Mouse (Mus musculus) spleen, adult 2 months (tissue): ENCODE measurements around the gene Rnf208. TPM values are rescaled to one million over a fixed set of nuclear protein-coding genes. Genes with fewer than 3 reads are reported as not detected.

Experiments used
- DNase-seq, 2 experiments: peaks; one replicate each; pipeline versions ENCODE4 v3.0.0 to v3.0.0-alpha.2; 2012 to 2021; ENCODE audit warnings: low spot score in 2 of 2, low read depth in 1 of 2
- H3K27ac ChIP-seq: fragments of 200-500 bp; 2 replicates; pipeline ENCODE4 v1.5.1; 2012; ENCODE audit warnings: low read length, inconsistent platforms; ENCODE audit not compliant: insufficient read depth
- H3K27me3 ChIP-seq: fragments of 200-500 bp; 2 replicates; pipeline ENCODE4 v1.6.1; 2012; ENCODE audit warnings: mild to moderate bottlenecking, moderate library complexity, low read length, inconsistent platforms; ENCODE audit not compliant: control insufficient read depth, insufficient read depth
- H3K36me3 ChIP-seq: fragments of 200-500 bp; 2 replicates; pipeline ENCODE4 v1.6.1; 2012; ENCODE audit warnings: mild to moderate bottlenecking, low read length, inconsistent platforms; ENCODE audit not compliant: control insufficient read depth, insufficient read depth
- H3K4me1 ChIP-seq: fragments of 200-500 bp; 2 replicates; pipeline ENCODE4 v1.6.1; 2011; ENCODE audit warnings: inconsistent platforms; ENCODE audit not compliant: control insufficient read depth, insufficient read depth, insufficient read length
- H3K4me3 ChIP-seq: fragments of 200-500 bp; 2 replicates; pipeline ENCODE4 v1.5.1; 2011; ENCODE audit warnings: mild to moderate bottlenecking, inconsistent platforms; ENCODE audit not compliant: insufficient read depth, insufficient read length; ENCODE audit errors: extremely low read depth
- CTCF ChIP-seq: fragments of 200-500 bp; IDR thresholded peaks from 2 replicates; pipeline ENCODE4 v1.5.1; 2011; ENCODE audit warnings: mild to moderate bottlenecking, inconsistent platforms; ENCODE audit not compliant: insufficient read depth, insufficient read length, insufficient replicate concordance; ENCODE audit errors: extremely low read depth
- POLR2A ChIP-seq: fragments of 200-500 bp; IDR thresholded peaks from 2 replicates; pipeline ENCODE4 v1.6.1; 2011; ENCODE audit warnings: low read depth, low read length, inconsistent platforms
- WGBS: fragments of 180-500 bp; shearing (Covaris S2); methylation state at CpG from one replicate; pipeline ENCODE4 v1.1.7; 2018; 5-methylcytosine and 5-hydroxymethylcytosine counted together
- polyA plus RNA-seq: library from polyadenylated mRNA; depleted of rRNA; stranded (reverse); fragments of >200 nt; gene quantifications from 2 replicates; pipeline ENCODE4 v1.2.3, GENCODE M21; 2012

Gene Rnf208
- polyA plus RNA-seq, 1 experiment = 1.8 TPM

GRCm38 (mm10) chr2:25271827-25272511 is 29.9 kb downstream of the Rnf208 start, which contains the start of the genes Ssna1 and Anapc2:
TSS of gene Ssna1 (minus strand) at chr2:25272438.
TSS of gene Anapc2 (plus strand) at chr2:25272478.
- peak within 1 kb of the TSS; percentile 82 for H3K27ac ChIP-seq
- under 1% methylated on average over 55 of the region's 55 CpGs for WGBS
- H3K4me3 ChIP-seq = peak within 1 kb of the TSS; percentile 78
- H3K27me3 ChIP-seq = no peaks in the 10 kb centered on the region
- peaks cover 15% of the 10 kb centered on the region for H3K36me3 ChIP-seq
- H3K4me1 ChIP-seq = peaks cover 3% of the 10 kb centered on the region; the same call in 1 of the 2 replicates
- DNase-seq = peak; percentile 89 to 94
- peak; percentile 65 for TF ChIP-seq POLR2A
- no peak for TF ChIP-seq CTCF

- Histone ChIP-seq H3K4me1 (peaks cover 3% of the 10 kb centered on the region; the same call in 1 of the 2 replicates), H3K4me3 (peak overlapping the region; percentile 78), H3K36me3 (peaks cover 16% of the 10 kb centered on the region), H3K27ac (peak overlapping the region; percentile 3; the same call in 1 of the 2 replicates), H3K27me3 (no peaks in the 10 kb centered on the region)
- under 1% methylated on average over 29 of the region's 29 CpGs for WGBS
- TF ChIP-seq POLR2A = no peak
- TF ChIP-seq CTCF = no peak
- DNase-seq = no peak
These were observed 30.5 kb downstream of the Rnf208 start for GRCm38 (mm10) chr2:25272515-25272914.

- peak overlapping the region; percentile 78 for H3K4me3 ChIP-seq
- peaks cover 19% of the 10 kb centered on the region for H3K36me3 ChIP-seq
- 34% methylated on average over 16 of the region's 16 CpGs for WGBS
- peaks cover 3% of the 10 kb centered on the region; the same call in 1 of the 2 replicates for H3K4me1 ChIP-seq
- TF ChIP-seq CTCF (no peak), POLR2A (no peak)
- no peaks in the 10 kb centered on the region for H3K27me3 ChIP-seq
- H3K27ac ChIP-seq = peak overlapping the region; percentile 3; the same call in 1 of the 2 replicates
- no peak for DNase-seq
These were observed 31.0 kb downstream of the Rnf208 start for GRCm38 (mm10) chr2:25273010-25273409.

GRCm38 (mm10) chr2:25278928-25279882 is 37.1 kb downstream of the Rnf208 start:
- H3K4me3 ChIP-seq = no peak overlapping the region
- no peaks in the 10 kb centered on the region for H3K27me3 ChIP-seq
- peak; percentile 69 to 74 for DNase-seq
- WGBS = 69% methylated on average over 13 of the region's 13 CpGs
- H3K4me1 ChIP-seq = no peaks in the 10 kb centered on the region
- peaks cover 36% of the 10 kb centered on the region for H3K36me3 ChIP-seq
- no peak overlapping the region for H3K27ac ChIP-seq
- TF ChIP-seq CTCF (peak; percentile 69; the same call in 1 of the 2 replicates), POLR2A (no peak)

- Histone ChIP-seq H3K4me3 (no peak overlapping the region), H3K36me3 (peaks cover 23% of the 10 kb centered on the region), H3K27me3 (no peaks in the 10 kb centered on the region), H3K4me1 (no peaks in the 10 kb centered on the region), H3K27ac (no peak overlapping the region)
- 90% methylated on average over 2 of the region's 2 CpGs for WGBS
- TF ChIP-seq CTCF (no peak), POLR2A (no peak)
- DNase-seq = no peak
These were observed 43.5 kb downstream of the Rnf208 start for GRCm38 (mm10) chr2:25285551-25285950.

GRCm38 (mm10) chr2:25286314-25286713 is 44.3 kb downstream of the Rnf208 start:
- Histone ChIP-seq H3K4me3 (no peak overlapping the region), H3K36me3 (peaks cover 20% of the 10 kb centered on the region), H3K27ac (no peak overlapping the region), H3K4me1 (no peaks in the 10 kb centered on the region), H3K27me3 (peaks cover 1% of the 10 kb centered on the region; the same call in 1 of the 2 replicates)
- WGBS = 70% methylated on average over 1 of the region's 1 CpGs
- DNase-seq = no peak
- TF ChIP-seq POLR2A (no peak), CTCF (no peak)
